8 mouse cellular contexts compared by ENCODE assay signal in the genomic region with DNA sequence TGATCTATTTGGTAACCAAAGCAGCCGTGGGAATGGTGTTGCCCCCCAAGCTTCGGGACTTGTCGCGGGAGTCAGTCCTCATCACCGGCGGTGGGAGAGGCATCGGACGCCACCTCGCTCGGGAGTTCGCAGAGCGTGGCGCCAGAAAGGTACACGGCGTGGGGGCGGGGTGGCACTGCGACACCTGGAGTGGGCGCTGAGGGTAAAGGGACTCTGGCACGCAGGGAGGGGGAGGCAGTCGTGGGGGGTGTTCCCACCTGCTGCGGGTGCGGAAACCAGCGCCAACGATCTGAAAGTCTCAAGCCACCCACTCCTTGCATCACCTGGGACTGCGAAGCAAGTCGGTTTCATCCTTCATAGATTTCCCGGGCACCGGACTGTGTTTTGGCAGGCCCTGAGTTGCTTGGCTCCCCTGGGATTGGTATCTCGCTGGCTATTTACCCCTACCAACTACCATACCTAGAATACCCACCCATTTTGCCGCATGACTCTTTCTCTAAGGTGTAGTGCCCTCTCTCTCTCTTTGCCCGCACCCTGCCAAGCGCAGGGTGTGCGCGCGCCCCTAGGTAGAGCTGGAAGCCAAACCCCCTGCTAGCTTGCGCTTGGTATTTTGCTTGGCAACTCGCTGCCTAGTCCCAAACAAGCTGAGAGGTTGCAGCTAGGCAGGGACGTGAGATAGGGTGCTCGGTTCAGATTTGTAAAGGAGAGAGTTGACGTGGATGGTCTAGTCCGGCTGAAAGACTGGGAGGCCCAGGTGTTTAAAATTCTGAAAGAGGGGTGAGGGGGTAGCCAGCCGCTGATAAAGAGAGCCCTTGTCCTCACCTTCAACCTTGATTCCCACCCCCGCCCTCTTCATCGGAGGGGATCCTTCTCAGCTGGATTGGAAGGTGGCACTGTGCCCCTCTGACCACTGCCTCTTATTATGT. TPM values are rescaled to one million over a fixed set of nuclear protein-coding genes. Genes with fewer than 3 reads are reported as not detected.
A peak's percentile ranks its signal among the peaks of the same experiment; 100 is the strongest.
DNase-seq lines count a peak whose midpoint lies in the region; ATAC-seq and TF ChIP-seq lines count a peak whose summit lies in the region.

No protein-coding gene starts in this region.

- ATAC-seq in heart, embryonic 13.5 days (ENCODE audit: extremely low read depth, insufficient number of reproducible peaks, low FRiP score, low TSS enrichment): no peak
- ATAC-seq in kidney, embryonic 15.5 days (replicated peaks; ENCODE audit: low FRiP score): 0 out of 2 replicates have a peak, but pooled peaks have one; percentile 1

- peak overlapping the region; percentile 42; the same call in 1 of the 2 replicates for H3K9ac ChIP-seq in ES-Bruce4 (ENCODE audit: low read depth, poor library complexity, severe bottlenecking)
- H3K9ac ChIP-seq in heart, embryonic 13.5 days: peak overlapping the region; percentile 87
- H3K9ac ChIP-seq in kidney, embryonic 15.5 days: peak overlapping the region; percentile 89

- DNase-seq in 3134 (ENCODE audit: extremely low read depth, insufficient read length, low spot score): peak; percentile 45
- DNase-seq in embryo, embryonic 11 days: peak; percentile 51
- DNase-seq in lung, postnatal 36 days: peak; percentile 77
- peak; percentile 62 to 67 for DNase-seq in spleen, postnatal 10 days (ENCODE audit: low spot score in 2 of 2)
- DNase-seq in frontal cortex, postnatal 36 days (ENCODE audit: low spot score in 2 of 2): no peak

- TF ChIP-seq EP300 in ES-Bruce4 (IDR thresholded peaks at IDR 0.05; ENCODE audit: insufficient read depth, low read depth, low read length): no peak

- H3K4me3 ChIP-seq in ES-Bruce4 (ENCODE audit: low read depth, low read length): peak overlapping the region; percentile 55
- H3K4me3 ChIP-seq in heart, embryonic 13.5 days: peak overlapping the region; percentile 62
- H3K4me3 ChIP-seq in kidney, embryonic 15.5 days (replicated peaks): peak overlapping the region; percentile 81

- H3K4me1 ChIP-seq in ES-Bruce4 (ENCODE audit: control insufficient read depth, insufficient read depth, low read length): no peaks in the 10 kb centered on the region
- peaks cover 64% of the 10 kb centered on the region for H3K4me1 ChIP-seq in heart, embryonic 13.5 days
- peaks cover 53% of the 10 kb centered on the region for H3K4me1 ChIP-seq in kidney, embryonic 15.5 days

- no peaks in the 10 kb centered on the region for H3K27me3 ChIP-seq in ES-Bruce4 (ENCODE audit: control insufficient read depth, insufficient read depth, low read length, poor library complexity, severe bottlenecking)
- peaks cover 8% of the 10 kb centered on the region; the same call in 1 of the 2 replicates for H3K27me3 ChIP-seq in heart, embryonic 13.5 days (replicated peaks)
- H3K27me3 ChIP-seq in kidney, embryonic 15.5 days: no peaks in the 10 kb centered on the region

- no peak for TF ChIP-seq CTCF in ES-Bruce4 (IDR thresholded peaks at IDR 0.05; ENCODE audit: low read depth, low read length)

- TF ChIP-seq POLR2A in ES-Bruce4 (IDR thresholded peaks at IDR 0.05; ENCODE audit: insufficient read depth, low read length): no peak

- no peaks in the 10 kb centered on the region for H3K36me3 ChIP-seq in ES-Bruce4 (ENCODE audit: control insufficient read depth, insufficient read depth, low read length, poor library complexity, severe bottlenecking)
- peaks cover 4% of the 10 kb centered on the region for H3K36me3 ChIP-seq in heart, embryonic 13.5 days
- H3K36me3 ChIP-seq in kidney, embryonic 15.5 days: peaks cover 7% of the 10 kb centered on the region

- H3K4me2 ChIP-seq in heart, embryonic 13.5 days: peak overlapping the region; percentile 90
- H3K4me2 ChIP-seq in kidney, embryonic 15.5 days: peak overlapping the region; percentile 86

- no peak overlapping the region for H3K27ac ChIP-seq in ES-Bruce4 (ENCODE audit: insufficient read depth, low read length)
- H3K27ac ChIP-seq in heart, embryonic 13.5 days (replicated peaks): peak overlapping the region; percentile 69
- H3K27ac ChIP-seq in kidney, embryonic 15.5 days: peak overlapping the region; percentile 93

- no peaks in the 10 kb centered on the region for H3K9me3 ChIP-seq in ES-Bruce4 (replicated peaks; ENCODE audit: control insufficient read depth, insufficient read depth, low read length, poor library complexity, severe bottlenecking)
- H3K9me3 ChIP-seq in heart, embryonic 13.5 days: no peaks in the 10 kb centered on the region
- no peaks in the 10 kb centered on the region for H3K9me3 ChIP-seq in kidney, embryonic 15.5 days (replicated peaks)

- WGBS in heart, embryonic 13.5 days: under 1% methylated on average over 44 of the region's 44 CpGs
- under 1% methylated on average over 44 of the region's 44 CpGs for WGBS in kidney, embryonic 15.5 days

RNA-seq across cellular contexts. Expression of a gene that starts 1.2 kb away (rescaled TPM):
- polyA plus RNA-seq in ES-Bruce4 (2011; ENCODE audit: insufficient read depth, insufficient read length, low read depth, missing spikeins): 10.4 TPM in 2 replicates
- polyA plus RNA-seq in heart, embryonic 13.5 days (2015; fragmentation: Nextera tagmentation; extraction: Ambion mirVana): 37.4 and 45.8 TPM in 2 replicates
- 207 TPM in 2 replicates for polyA plus RNA-seq in kidney, embryonic 15.5 days (2015; fragmentation: Nextera tagmentation; extraction: Ambion mirVana)

Comparison
In these comparisons a context has a peak if more than half of its experiments do, and no peak if none do; other contexts are left out.
1. DNase-seq: peak in 3134 (single experiment), embryo, embryonic 11 days (single experiment), lung, postnatal 36 days (single experiment) and spleen, postnatal 10 days (2 of 2); none in frontal cortex, postnatal 36 days (0 of 2).
2. Peak in every context shown above with its lines, with median percentiles within 50 percentile points of each other: H3K4me3 ChIP-seq and H3K9ac ChIP-seq.